ENCODE assay signal across 21 mouse cellular contexts in genomic region chr7:69581668-69582067, GRCm38 (mm10).
DNase-seq lines count a peak whose midpoint lies in the region; ATAC-seq lines count a peak whose summit lies in the region.
"Had no signal": no experiment of that assay in that cellular context is flagged by ENCODE, and none has a peak within 500 bp of the region (broad histone marks: within the 10 kb centered on the region; RNA-seq: fewer than 3 reads in every experiment).

No protein-coding gene starts in this region.

- H3K27me3 ChIP-seq in hindbrain, embryonic 10.5 days (ENCODE audit: insufficient read depth, poor library complexity, severe bottlenecking): peaks cover 32% of the 10 kb centered on the region
- 0 out of 2 replicates have a peak, but pooled peaks cover 10% of the 10 kb centered on the region for H3K27me3 ChIP-seq in hindbrain, embryonic 12.5 days
- no peaks in the 10 kb centered on the region for H3K27me3 ChIP-seq in neural tube, embryonic 11.5 days (ENCODE audit: control insufficient read depth, insufficient read depth, low read length)
- peaks cover 22% of the 10 kb centered on the region for H3K27me3 ChIP-seq in neural tube, embryonic 15.5 days (replicated peaks)
- H3K27me3 ChIP-seq: CH12.LX had no signal

- no peak overlapping the region for H3K4me2 ChIP-seq in hindbrain, embryonic 12.5 days (replicated peaks)
- no peak overlapping the region for H3K4me2 ChIP-seq in neural tube, embryonic 11.5 days (ENCODE audit: low read depth)
- H3K4me2 ChIP-seq in neural tube, embryonic 15.5 days: no peak overlapping the region

- 39% methylated on average over 6 of the region's 6 CpGs for WGBS in hindbrain, embryonic 10.5 days
- 30% methylated on average over 6 of the region's 6 CpGs for WGBS in hindbrain, embryonic 12.5 days
- 37% methylated on average over 6 of the region's 6 CpGs for WGBS in neural tube, embryonic 11.5 days
- WGBS in neural tube, embryonic 15.5 days: 23% methylated on average over 6 of the region's 6 CpGs

- no peak overlapping the region for H3K9ac ChIP-seq in hindbrain, embryonic 12.5 days
- no peak overlapping the region for H3K9ac ChIP-seq in neural tube, embryonic 11.5 days (ENCODE audit: low read length)
- H3K9ac ChIP-seq in neural tube, embryonic 15.5 days (replicated peaks): no peak overlapping the region

- no peaks in the 10 kb centered on the region for H3K9me3 ChIP-seq in hindbrain, embryonic 10.5 days
- H3K9me3 ChIP-seq in hindbrain, embryonic 12.5 days (replicated peaks): no peaks in the 10 kb centered on the region
- H3K9me3 ChIP-seq in neural tube, embryonic 11.5 days (ENCODE audit: control insufficient read depth, low read length): no peaks in the 10 kb centered on the region
- no peaks in the 10 kb centered on the region for H3K9me3 ChIP-seq in neural tube, embryonic 15.5 days (replicated peaks)
- H3K9me3 ChIP-seq: heart, embryonic 10.5 days had no signal

- H3K27ac ChIP-seq in hindbrain, embryonic 10.5 days: no peak overlapping the region
- no peak overlapping the region for H3K27ac ChIP-seq in hindbrain, embryonic 12.5 days
- no peak overlapping the region for H3K27ac ChIP-seq in neural tube, embryonic 11.5 days (ENCODE audit: low read depth, low read length)
- no peak overlapping the region for H3K27ac ChIP-seq in neural tube, embryonic 15.5 days (replicated peaks)
- H3K27ac ChIP-seq: heart, embryonic 10.5 days had no signal

- H3K36me3 ChIP-seq in hindbrain, embryonic 10.5 days: no peaks in the 10 kb centered on the region
- H3K36me3 ChIP-seq in hindbrain, embryonic 12.5 days: no peaks in the 10 kb centered on the region
- no peaks in the 10 kb centered on the region for H3K36me3 ChIP-seq in neural tube, embryonic 11.5 days (ENCODE audit: control insufficient read depth, insufficient read depth, low read length)
- no peaks in the 10 kb centered on the region for H3K36me3 ChIP-seq in neural tube, embryonic 15.5 days
- H3K36me3 ChIP-seq: heart, embryonic 10.5 days had no signal

- ATAC-seq in hindbrain, embryonic 12.5 days (ENCODE audit: low FRiP score): no peak
- no peak for ATAC-seq in neural tube, embryonic 11.5 days (ENCODE audit: insufficient read depth, low FRiP score, low TSS enrichment)
- no peak for ATAC-seq in neural tube, embryonic 15.5 days (ENCODE audit: low FRiP score)
- ATAC-seq: activated CD4-positive, CD25-positive, alpha-beta regulatory T cell, adult 4 months; forebrain, embryonic 14.5 days; hindbrain, embryonic 16.5 days; Patski had no signal

- peak; percentile 38 for DNase-seq in hindbrain, embryonic 10.5 days (ENCODE audit: low spot score)
- peak; percentile 36 for DNase-seq in neural tube, embryonic 11.5 days (ENCODE audit: low spot score)
- peak; percentile 26 for DNase-seq in embryo, embryonic 9.5 days (ENCODE audit: extremely low spot score)
- DNase-seq in retina, postnatal 1 day: peak; percentile 58
- DNase-seq in thymus, postnatal 14 days: no peak
- DNase-seq in thymus, postnatal 25 days: no peak
- DNase-seq: adrenal gland, postnatal 25 days; cerebellum, adult 18-20 months; cerebellum, adult 9-11 months; cerebellum, postnatal 36 days; gastrocnemius, postnatal 36 days; heart, adult 11 months; heart, postnatal 10 days had no signal

- peaks cover 55% of the 10 kb centered on the region for H3K4me1 ChIP-seq in hindbrain, embryonic 10.5 days (replicated peaks)
- peaks cover 5% of the 10 kb centered on the region; the same call in 1 of the 2 replicates for H3K4me1 ChIP-seq in hindbrain, embryonic 12.5 days
- H3K4me1 ChIP-seq in neural tube, embryonic 11.5 days (ENCODE audit: control insufficient read depth, insufficient read depth, low read length): no peaks in the 10 kb centered on the region
- peaks cover 5% of the 10 kb centered on the region; the same call in 1 of the 2 replicates for H3K4me1 ChIP-seq in neural tube, embryonic 15.5 days
- H3K4me1 ChIP-seq: heart, embryonic 10.5 days had no signal

- H3K4me3 ChIP-seq in hindbrain, embryonic 10.5 days: no peak overlapping the region
- no peak overlapping the region for H3K4me3 ChIP-seq in hindbrain, embryonic 12.5 days
- H3K4me3 ChIP-seq in neural tube, embryonic 11.5 days (ENCODE audit: low read depth, low read length): no peak overlapping the region
- H3K4me3 ChIP-seq in neural tube, embryonic 15.5 days (replicated peaks): no peak overlapping the region
- H3K4me3 ChIP-seq: heart, embryonic 10.5 days had no signal

Comparison
In these comparisons a context has a peak if more than half of its experiments do, and no peak if none do; other contexts are left out.
1. DNase-seq: peak in hindbrain, embryonic 10.5 days (single experiment), neural tube, embryonic 11.5 days (single experiment), embryo, embryonic 9.5 days (single experiment) and retina, postnatal 1 day (single experiment); none in thymus, postnatal 14 days (single experiment) and thymus, postnatal 25 days (single experiment).